Mouse (Mus musculus) liver, adult (tissue): ENCODE data around the gene Cops7a.

Experiments used
- GATA4 ChIP-seq: IDR thresholded peaks from 2 replicates; pipeline ENCODE4 v1.6.1; 2014; ENCODE audit warnings: mild to moderate bottlenecking, low read length; ENCODE audit not compliant: insufficient replicate concordance

Cops7a gene

DNA sequence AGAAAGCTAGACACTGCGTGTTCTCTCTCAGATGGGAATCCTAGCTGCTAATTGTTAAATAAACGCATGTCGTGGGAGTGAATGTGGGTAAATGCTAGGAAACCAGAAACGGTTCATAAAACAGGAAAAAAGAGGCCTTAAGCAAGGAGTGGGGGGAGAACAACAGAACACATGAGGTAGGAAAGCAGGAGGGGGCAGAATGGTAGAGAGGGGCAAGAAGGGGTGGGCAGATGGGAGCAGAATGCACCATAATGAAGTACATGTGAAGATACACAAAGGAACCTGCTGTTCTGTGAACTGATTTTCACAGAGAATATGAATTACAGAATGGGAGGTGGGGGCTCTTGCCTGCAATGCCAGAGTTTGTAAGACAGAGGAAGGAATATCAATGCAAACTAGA lies 26.9 kb upstream of the Cops7a start:
- no peak for TF ChIP-seq GATA4

DNA sequence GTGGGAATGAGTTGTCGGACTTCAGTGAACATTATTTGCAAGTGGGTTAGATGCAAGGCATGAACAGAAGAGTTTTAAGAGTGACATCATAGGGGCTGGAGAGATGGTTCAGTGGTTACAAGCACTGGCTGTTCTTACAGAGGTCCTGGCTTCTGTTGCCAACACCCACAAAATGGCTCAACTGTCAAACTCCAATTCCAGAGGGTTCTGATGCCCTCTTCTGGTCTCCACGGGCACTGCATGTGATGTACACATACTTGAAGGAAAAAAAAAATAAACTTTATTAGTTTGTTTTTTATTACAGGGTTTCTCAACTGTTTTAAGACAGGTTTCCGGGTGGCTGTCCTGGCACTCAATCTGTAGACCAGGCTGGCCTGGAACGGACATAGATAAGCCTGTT lies 2.4 kb upstream of the Cops7a start:
- TF ChIP-seq GATA4, result no peak

DNA sequence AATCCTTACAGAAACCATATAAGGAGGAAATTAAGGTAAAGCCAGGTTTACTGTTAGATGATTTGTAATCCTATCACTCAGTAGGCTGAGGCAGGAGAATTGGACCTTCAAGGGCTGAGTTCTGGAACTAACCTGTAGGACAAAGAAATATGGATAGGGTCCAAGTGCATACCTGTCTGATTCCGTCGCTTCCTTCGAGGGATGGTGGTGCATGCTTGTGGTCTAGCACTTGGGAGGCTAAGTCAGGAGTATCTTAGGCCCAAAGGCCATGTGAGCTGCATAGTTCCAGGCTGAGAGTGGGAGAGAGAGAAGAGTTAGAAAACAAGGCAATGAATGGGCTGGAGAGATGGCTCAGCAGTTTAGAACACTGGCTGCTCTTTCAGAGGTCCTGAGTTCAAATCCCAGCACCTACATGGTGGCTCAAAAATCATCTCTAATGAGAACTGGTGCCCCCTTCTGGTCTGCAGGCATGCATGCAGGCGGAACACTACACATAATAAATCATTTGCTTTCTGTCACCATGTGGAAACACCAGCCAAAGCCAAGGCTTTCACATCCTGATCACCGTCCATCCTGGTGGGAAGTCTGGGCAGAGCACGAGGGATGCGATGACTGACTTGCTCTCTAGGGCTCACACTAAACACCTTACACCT lies 1.3 kb upstream of the Cops7a start:
- TF ChIP-seq GATA4, result no peak

DNA sequence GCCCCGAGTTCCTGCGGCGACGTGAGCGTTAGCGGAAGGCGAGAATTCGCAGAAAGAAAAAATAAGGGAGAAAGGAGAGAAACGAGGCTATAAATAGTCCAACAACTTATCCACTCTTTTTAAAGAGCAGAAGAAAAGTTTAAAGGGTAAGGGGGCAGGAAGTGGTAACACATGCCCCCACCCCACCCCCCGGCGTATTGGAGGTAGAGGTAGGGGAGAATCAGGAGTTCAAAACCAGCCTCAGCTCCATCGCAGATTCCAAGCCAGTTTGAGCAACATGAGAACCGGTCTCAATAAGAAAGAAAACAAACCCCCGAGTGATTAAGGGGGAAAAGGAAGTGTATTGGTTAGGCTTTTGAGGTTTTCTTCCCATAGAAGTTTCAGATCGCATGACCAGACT lies 409 bp upstream of the Cops7a start:
- no peak for TF ChIP-seq GATA4

DNA sequence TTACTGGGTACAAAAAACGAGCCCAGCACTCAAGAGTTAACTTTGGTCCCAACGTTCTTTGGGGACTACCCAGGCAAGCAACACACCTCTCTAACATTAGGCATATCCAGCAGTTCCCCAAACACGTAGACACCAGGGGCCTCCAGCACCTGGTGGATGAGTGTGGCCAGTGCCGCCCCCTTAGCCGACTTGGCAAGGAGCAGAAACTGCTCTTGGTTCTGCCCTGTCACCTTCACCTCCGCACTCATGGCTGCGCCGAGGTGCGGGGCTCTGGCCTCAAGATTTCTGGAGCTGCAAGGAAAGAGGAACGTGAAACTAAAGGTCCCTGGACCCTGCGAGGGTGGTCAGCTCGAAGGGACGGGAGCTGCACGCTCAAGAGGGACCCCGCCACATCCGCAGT lies 700 bp downstream of the Cops7a start:
- TF ChIP-seq GATA4, result no peak

DNA sequence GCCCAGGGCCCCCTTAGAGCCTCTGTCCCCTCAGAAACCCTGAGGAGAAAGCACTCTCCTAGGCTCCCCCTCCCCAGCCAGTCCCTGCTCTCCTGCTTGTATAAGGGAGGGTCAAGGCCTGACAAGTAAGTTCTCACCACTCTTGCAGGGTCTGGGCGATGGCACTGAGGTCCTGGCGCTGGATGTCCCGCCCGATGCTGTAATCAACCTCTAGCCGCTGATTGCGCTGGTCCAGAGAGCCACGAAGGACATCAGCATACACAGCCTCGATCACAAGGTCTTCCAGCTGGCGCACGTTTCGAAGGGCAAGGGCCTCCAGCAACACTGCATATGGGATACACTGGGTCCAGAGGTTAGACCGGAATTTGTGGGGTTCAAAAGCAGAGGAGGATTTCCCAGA lies 4.3 kb downstream of the Cops7a start:
- no peak for TF ChIP-seq GATA4

DNA sequence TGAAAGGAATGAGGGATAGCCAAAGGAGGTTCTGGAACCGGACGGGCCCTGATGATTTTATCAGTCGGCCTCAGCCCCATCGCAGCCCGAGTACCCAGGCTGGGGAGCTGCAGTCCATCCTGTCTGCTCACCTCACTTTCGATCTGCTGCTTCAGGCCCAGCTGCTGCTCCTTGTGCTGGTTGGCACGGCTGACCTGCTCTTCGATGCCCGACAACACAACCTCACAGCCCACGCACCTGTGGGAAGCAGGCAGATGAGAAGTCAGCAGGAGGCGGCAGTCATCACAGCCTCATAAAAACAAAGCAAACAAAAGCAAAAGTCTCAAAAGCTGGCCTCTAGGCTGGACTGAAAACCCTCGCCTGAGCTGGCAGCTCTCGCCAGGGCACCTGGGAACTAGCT lies 5.4 kb downstream of the Cops7a start:
- TF ChIP-seq GATA4, result no peak

DNA sequence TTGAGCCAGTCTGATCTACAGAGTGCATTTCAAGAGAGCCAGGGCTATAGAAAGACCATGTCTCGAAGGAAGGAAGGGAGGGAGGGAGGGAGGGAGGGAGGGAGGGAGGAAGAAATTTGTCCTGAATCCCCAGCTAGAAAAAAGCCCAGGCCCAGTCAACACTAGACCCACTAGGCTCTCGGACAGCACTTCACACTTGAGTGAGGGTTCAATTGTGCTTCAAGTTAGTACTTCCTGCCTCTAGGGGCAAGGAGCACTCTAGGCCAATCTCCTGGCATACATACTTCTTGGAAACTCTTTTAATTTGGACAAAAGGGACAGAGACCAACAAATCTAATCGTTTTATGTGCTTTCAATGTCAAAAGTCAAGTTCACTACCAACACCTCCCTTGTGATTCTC lies 7.2 kb downstream of the Cops7a start:
- no peak for TF ChIP-seq GATA4

GRCm38 (mm10) chr6:124955212-124955611 lies 10.1 kb downstream of the Cops7a start:
- no peak for TF ChIP-seq GATA4

GRCm38 (mm10) chr6:124953991-124954715 lies 11.2 kb downstream of the Cops7a start:
- no peak for TF ChIP-seq GATA4

GRCm38 (mm10) chr6:124943526-124943925 lies 21.8 kb downstream of the Cops7a start:
- no peak for TF ChIP-seq GATA4

- no peak for TF ChIP-seq GATA4
Observed at GRCm38 (mm10) chr6:124941679-124942078, 23.7 kb downstream of the Cops7a start.

DNA sequence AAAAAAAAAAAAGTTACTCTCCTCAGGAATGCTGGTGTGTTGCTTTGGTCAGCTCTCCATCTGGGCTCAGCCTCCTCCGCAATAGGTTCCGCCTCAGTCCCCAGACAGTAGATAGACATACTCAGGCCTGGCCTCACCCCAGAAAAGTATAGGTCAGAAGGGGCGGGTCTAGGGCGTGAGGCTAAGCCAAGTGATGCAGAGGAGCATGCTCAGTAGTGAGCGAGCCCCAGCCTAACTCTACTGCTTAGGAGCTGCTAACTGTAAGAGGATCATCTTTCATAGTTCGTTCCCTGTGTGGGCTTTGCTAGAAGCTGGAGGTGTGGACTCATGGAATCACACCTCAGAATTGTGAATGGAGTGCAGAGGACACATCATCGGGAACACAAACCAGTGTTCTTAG lies 26.8 kb downstream of the Cops7a start:
- no peak for TF ChIP-seq GATA4

DNA sequence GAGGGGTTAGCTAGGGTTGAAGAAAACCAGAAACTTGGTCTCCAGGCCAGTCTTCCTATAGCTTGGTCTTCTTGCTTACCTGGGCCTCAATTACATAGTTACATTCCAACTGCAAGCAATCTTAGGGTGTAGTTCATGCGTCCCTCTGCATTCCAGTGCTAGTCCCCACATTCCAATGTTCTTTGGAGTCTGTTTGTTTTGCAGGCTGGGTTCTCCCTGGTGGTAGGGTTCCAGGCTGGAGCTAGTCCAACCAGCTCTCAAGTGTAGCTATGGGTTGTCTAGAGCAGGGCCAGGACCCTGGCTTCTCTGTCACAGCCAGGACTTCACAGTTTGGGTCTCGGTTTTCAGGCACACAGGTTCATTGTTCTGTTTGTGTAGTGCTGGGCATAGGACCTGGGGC lies 27.8 kb downstream of the Cops7a start:
- TF ChIP-seq GATA4, result no peak

DNA sequence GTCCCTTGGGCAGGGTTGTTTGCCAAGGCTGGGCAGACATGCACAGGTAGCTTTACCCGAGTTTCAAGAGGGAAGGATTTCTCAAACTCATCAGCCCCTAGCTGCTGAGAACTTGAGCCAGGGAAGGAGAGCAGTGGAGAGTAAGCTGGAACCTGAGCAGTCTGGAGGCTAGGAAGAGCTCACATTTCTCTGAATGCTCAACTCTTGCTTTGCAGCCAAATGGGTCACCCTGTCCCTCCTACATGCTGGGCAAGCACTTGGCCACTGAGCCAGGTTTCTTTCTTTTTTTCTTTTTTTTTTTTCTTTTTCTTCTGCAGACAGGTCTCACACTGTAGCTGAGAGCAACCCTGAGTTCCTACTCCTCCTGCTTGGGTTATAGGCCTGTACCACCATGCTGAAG lies 28.7 kb downstream of the Cops7a start:
- TF ChIP-seq GATA4, result no peak

DNA sequence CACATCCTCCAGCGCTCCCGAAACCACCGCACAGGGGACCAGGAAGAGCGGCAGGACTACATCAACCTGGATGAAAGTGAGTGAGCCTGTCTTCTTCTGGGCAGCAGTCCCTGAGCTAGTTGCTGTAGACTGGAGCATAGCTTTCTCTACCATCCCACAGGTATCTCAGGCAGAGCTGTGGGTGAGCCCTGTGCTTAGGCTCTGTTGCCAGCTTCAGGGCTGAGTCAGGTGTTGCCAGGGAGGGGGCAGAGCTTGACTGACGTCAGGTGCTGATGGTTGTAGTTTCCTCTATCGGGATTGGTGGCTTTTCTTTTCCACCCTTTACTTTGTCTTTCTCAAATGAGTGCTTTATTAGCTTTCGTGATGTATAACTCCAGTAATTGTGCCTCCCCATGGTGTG lies 30.7 kb downstream of the Cops7a start:
- TF ChIP-seq GATA4, result no peak

- no peak for TF ChIP-seq GATA4
Observed at GRCm38 (mm10) chr6:124933127-124933526, 32.2 kb downstream of the Cops7a start.
